Mouse (Mus musculus): Measurements from ENCODE around the gene Hjurp. TPM values are rescaled to one million over a fixed set of nuclear protein-coding genes. Genes with fewer than 3 reads are reported as not detected.
"Not testable (repeated sequence)": the region's sequence is repeated elsewhere in the genome, so short reads cannot be mapped to it uniquely, and the experiment has no call there.

Gene Hjurp
- total and polyA plus RNA-seq, 3 experiments = 59.4 to 103 (median 76.3) TPM

GRCm38 (mm10) chr1:88225741-88226140, 51.7 kb downstream of the Hjurp start:
- Histone ChIP-seq H3K36me3 (ENCODE audit: control insufficient read depth in 1 of 2, insufficient read depth in 2 of 2, low read length in 2 of 2) (no peaks in the 10 kb centered on the region), H3K27me3 (ENCODE audit: control insufficient read depth in 1 of 2, insufficient read depth in 2 of 2, low read length in 2 of 2) (no peaks in the 10 kb centered on the region), H3K27ac (ENCODE audit: control insufficient read depth, low read depth, low read length) (no peak overlapping the region), H3K4me1 (ENCODE audit: control insufficient read depth in 1 of 2, insufficient read depth in 2 of 2, low read length in 2 of 2) (no peaks in the 10 kb centered on the region), H3K9ac (ENCODE audit: control insufficient read depth, low read depth, low read length, poor library complexity, severe bottlenecking) (no peak overlapping the region), H3K4me3 (ENCODE audit: control insufficient read depth in 1 of 2, insufficient read depth in 1 of 2, low read depth in 2 of 2, low read length in 2 of 2) (no peak overlapping the region), H3K9me3 (replicated peaks; ENCODE audit: insufficient read depth, low read length) (no peaks in the 10 kb centered on the region), H3K79me2 (ENCODE audit: control insufficient read depth, insufficient read depth, low read length, poor library complexity) (no peaks in the 10 kb centered on the region)
- no peak for DNase-seq (ENCODE audit: low read depth, low spot score)
- no peak for TF ChIP-seq RAD21 (IDR thresholded peaks at IDR 0.05; ENCODE audit: low read depth, low read length)
- no peak for TF ChIP-seq KAT2A (conservative IDR thresholded peaks at IDR 0.05; ENCODE audit: low read depth, low read length)
- TF ChIP-seq E2F4 (IDR thresholded peaks at IDR 0.05; ENCODE audit: borderline replicate concordance, low read depth, low read length) = no peak
- TF ChIP-seq TAL1 (IDR thresholded peaks at IDR 0.05; ENCODE audit: low read length) = no peak
- TF ChIP-seq CHD2 (IDR thresholded peaks at IDR 0.05; ENCODE audit: low read length) = no peak
- TF ChIP-seq ZC3H11A (IDR thresholded peaks at IDR 0.05; ENCODE audit: low read depth, low read length) = no peak
- no peak for TF ChIP-seq HCFC1 (IDR thresholded peaks at IDR 0.05; ENCODE audit: low read depth, low read length)
- TF ChIP-seq MEF2A (IDR thresholded peaks at IDR 0.05; ENCODE audit: extremely low read depth, insufficient replicate concordance, low read depth, low read length, poor library complexity, severe bottlenecking) = no peak
- TF ChIP-seq MAX (IDR thresholded peaks at IDR 0.05; ENCODE audit: low read length) = no peak
- TF ChIP-seq ELF1 (IDR thresholded peaks at IDR 0.05; ENCODE audit: low read depth, low read length) = no peak

GRCm38 (mm10) chr1:88225301-88225700, 52.1 kb downstream of the Hjurp start:
- not testable (repeated sequence) for H3K27me3 ChIP-seq (ENCODE audit: control insufficient read depth in 1 of 2, insufficient read depth in 2 of 2, low read length in 2 of 2); H3K9ac ChIP-seq (ENCODE audit: control insufficient read depth, low read depth, low read length, poor library complexity, severe bottlenecking); H3K79me2 ChIP-seq (ENCODE audit: control insufficient read depth, insufficient read depth, low read length, poor library complexity); H3K36me3 ChIP-seq (ENCODE audit: control insufficient read depth in 1 of 2, insufficient read depth in 2 of 2, low read length in 2 of 2); H3K9me3 ChIP-seq (replicated peaks; ENCODE audit: insufficient read depth, low read length); H3K4me3 ChIP-seq (ENCODE audit: control insufficient read depth in 1 of 2, insufficient read depth in 1 of 2, low read depth in 2 of 2, low read length in 2 of 2); H3K27ac ChIP-seq (ENCODE audit: control insufficient read depth, low read depth, low read length); H3K4me1 ChIP-seq (ENCODE audit: control insufficient read depth in 1 of 2, insufficient read depth in 2 of 2, low read length in 2 of 2); DNase-seq (ENCODE audit: low read depth, low spot score)

GRCm38 (mm10) chr1:88224029-88224776, 53.2 kb downstream of the Hjurp start:
- no peak for DNase-seq (ENCODE audit: low read depth, low spot score)
- Histone ChIP-seq H3K36me3 (ENCODE audit: control insufficient read depth in 1 of 2, insufficient read depth in 2 of 2, low read length in 2 of 2) (no peaks in the 10 kb centered on the region), H3K27ac (ENCODE audit: control insufficient read depth, low read depth, low read length) (no peak overlapping the region), H3K4me1 (ENCODE audit: control insufficient read depth in 1 of 2, insufficient read depth in 2 of 2, low read length in 2 of 2) (no peaks in the 10 kb centered on the region), H3K9me3 (replicated peaks; ENCODE audit: insufficient read depth, low read length) (no peaks in the 10 kb centered on the region), H3K79me2 (ENCODE audit: control insufficient read depth, insufficient read depth, low read length, poor library complexity) (no peaks in the 10 kb centered on the region), H3K27me3 (ENCODE audit: control insufficient read depth in 1 of 2, insufficient read depth in 2 of 2, low read length in 2 of 2) (no peaks in the 10 kb centered on the region), H3K9ac (ENCODE audit: control insufficient read depth, low read depth, low read length, poor library complexity, severe bottlenecking) (no peak overlapping the region), H3K4me3 (ENCODE audit: control insufficient read depth in 1 of 2, insufficient read depth in 1 of 2, low read depth in 2 of 2, low read length in 2 of 2) (no peak overlapping the region)
- TF ChIP-seq JUND (IDR thresholded peaks at IDR 0.05; ENCODE audit: low read depth, low read length) (no peak), E2F4 (IDR thresholded peaks at IDR 0.05; ENCODE audit: borderline replicate concordance, low read depth, low read length) (no peak), POLR2AphosphoS5 (IDR thresholded peaks at IDR 0.05; ENCODE audit: borderline replicate concordance, low read depth, low read length) (no peak), MAFK (IDR thresholded peaks at IDR 0.05; ENCODE audit: borderline replicate concordance, low read depth, low read length) (no peak), MAX (IDR thresholded peaks at IDR 0.05; ENCODE audit: low read length) (no peak), ZMIZ1 (IDR thresholded peaks at IDR 0.05; ENCODE audit: low read depth, low read length) (no peak), RCOR1 (IDR thresholded peaks at IDR 0.05; ENCODE audit: low read depth, low read length) (no peak), USF1 (IDR thresholded peaks at IDR 0.05; ENCODE audit: low read depth, low read length) (no peak), NELFE (IDR thresholded peaks at IDR 0.05; ENCODE audit: low read depth, low read length) (no peak), POLR2AphosphoS2 (IDR thresholded peaks at IDR 0.05; ENCODE audit: low read length) (no peak), MEF2A (IDR thresholded peaks at IDR 0.05; ENCODE audit: extremely low read depth, insufficient replicate concordance, low read depth, low read length, poor library complexity, severe bottlenecking) (no peak)
